Mouse (Mus musculus) midbrain, embryonic 14.5 days (tissue): ENCODE measurements around the gene Pkd1l2. TPM values are rescaled to one million over a fixed set of nuclear protein-coding genes. Genes with fewer than 3 reads are reported as not detected.

Source experiments
- ATAC-seq: fragments of 200-750 bp; cut with Nextera tagmentation; 2 replicates; pipeline ENCODE4 v1.8.0; 2017; ENCODE audit warnings: moderate number of reproducible peaks, moderate library complexity; ENCODE audit not compliant: low FRiP score, low TSS enrichment
- DNase-seq: peaks from one replicate; pipeline ENCODE4 v3.0.0-alpha.2; 2015
- H3K27ac ChIP-seq: fragments of 300-500 bp; sonication (generic); replicated peaks from 2 replicates; pipeline ENCODE4 v1.5.1; 2014; ENCODE audit warnings: mild to moderate bottlenecking, low read depth, low read length, moderate library complexity
- H3K27me3 ChIP-seq: fragments of 300-500 bp; sonication (generic); 2 replicates; pipeline ENCODE4 v1.6.1; 2014; ENCODE audit warnings: low read length, control low read depth, mixed read lengths; ENCODE audit not compliant: control insufficient read depth, insufficient read depth
- H3K36me3 ChIP-seq: fragments of 300-500 bp; sonication (generic); 2 replicates; pipeline ENCODE4 v1.6.1; 2014; ENCODE audit warnings: low read length, control low read depth; ENCODE audit not compliant: control insufficient read depth, insufficient read depth
- H3K4me1 ChIP-seq: fragments of 300-500 bp; sonication (generic); 2 replicates; pipeline ENCODE4 v1.6.1; 2014; ENCODE audit warnings: mild to moderate bottlenecking, antibody characterized with exemption, low read length, control low read depth; ENCODE audit not compliant: control insufficient read depth, insufficient read depth
- H3K4me2 ChIP-seq: fragments of 300-500 bp; sonication (generic); 2 replicates; pipeline ENCODE4 v1.6.1; 2014; ENCODE audit warnings: mild to moderate bottlenecking, low read length, moderate library complexity
- H3K4me3 ChIP-seq: fragments of 300-500 bp; sonication (generic); replicated peaks from 2 replicates; pipeline ENCODE4 v1.5.1; 2014; ENCODE audit warnings: low read depth, low read length
- H3K9ac ChIP-seq: fragments of 300-500 bp; sonication (generic); replicated peaks from 2 replicates; pipeline ENCODE4 v1.6.1; 2014; ENCODE audit warnings: mild to moderate bottlenecking, low read length, moderate library complexity
- H3K9me3 ChIP-seq: fragments of 300-500 bp; sonication (generic); 2 replicates; pipeline ENCODE4 v1.6.1; 2016; ENCODE audit warnings: low read length, control low read depth, mixed read lengths; ENCODE audit not compliant: control insufficient read depth
- WGBS: fragments of 180-500 bp; shearing (Covaris S2); extraction: QIAGEN DNeasy Blood & Tissue Kit; methylation state at CpG from one replicate; pipeline ENCODE4 v1.1.7; 2014; 5-methylcytosine and 5-hydroxymethylcytosine counted together
- polyA plus RNA-seq: library from polyadenylated mRNA; unstranded; fragments of >200 nt; fragmentation: Nextera tagmentation; extraction: Ambion mirVana; gene quantifications from 2 replicates; pipeline ENCODE4 v1.2.1, GENCODE M21; 2014

The Pkd1l2 gene
- polyA plus RNA-seq, 1 experiment from 2014 or later: 0.12 TPM

DNA sequence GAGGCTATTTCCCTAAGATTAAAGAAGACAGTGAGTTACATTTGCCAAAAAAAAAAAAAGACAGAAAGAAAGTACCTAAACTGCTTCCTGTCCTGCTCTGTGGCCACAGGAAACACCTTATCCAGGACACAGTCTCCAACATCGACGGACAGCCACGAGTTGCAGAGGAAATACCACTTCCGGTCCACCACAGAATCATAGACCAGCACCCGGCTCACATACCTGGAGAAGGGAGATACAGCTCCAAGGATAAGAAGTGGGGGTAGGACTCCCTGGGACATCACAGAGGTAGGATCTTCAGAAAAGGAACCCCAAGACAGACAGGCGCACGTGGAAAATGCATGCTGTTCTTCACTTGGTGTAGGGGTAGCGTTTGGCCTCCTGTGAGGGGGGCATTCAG is 49.6 kb downstream of the Pkd1l2 start:
- no peaks in the 10 kb centered on the region for H3K27me3 ChIP-seq
- DNase-seq: no peak
- no peaks in the 10 kb centered on the region for H3K4me1 ChIP-seq
- H3K27ac ChIP-seq: no peak overlapping the region
- no peak overlapping the region for H3K4me3 ChIP-seq
- H3K4me2 ChIP-seq: no peak overlapping the region
- H3K9me3 ChIP-seq: no peaks in the 10 kb centered on the region
- 87% methylated on average over 8 of the region's 8 CpGs for WGBS
- no peaks in the 10 kb centered on the region for H3K36me3 ChIP-seq
- H3K9ac ChIP-seq: no peak overlapping the region
- no peak for ATAC-seq

GRCm38 (mm10) chr8:117031476-117031875 is 50.8 kb downstream of the Pkd1l2 start:
- no peak overlapping the region for H3K27ac ChIP-seq

GRCm38 (mm10) chr8:117028686-117029085 is 53.6 kb downstream of the Pkd1l2 start:
- H3K27me3 ChIP-seq: no peaks in the 10 kb centered on the region
- no peaks in the 10 kb centered on the region for H3K4me1 ChIP-seq
- no peak overlapping the region for H3K4me2 ChIP-seq
- H3K4me3 ChIP-seq: no peak overlapping the region
- WGBS: 95% methylated on average over 10 of the region's 10 CpGs
- ATAC-seq: no peak
- DNase-seq: no peak
- H3K27ac ChIP-seq: no peak overlapping the region
- H3K9ac ChIP-seq: no peak overlapping the region
- H3K9me3 ChIP-seq: no peaks in the 10 kb centered on the region
- no peaks in the 10 kb centered on the region for H3K36me3 ChIP-seq

More at GRCm38 (mm10) chr8:117031476-117031875, 50.8 kb downstream of the Pkd1l2 start:
- no peaks in the 10 kb centered on the region for H3K9me3 ChIP-seq
- DNase-seq (no peak), ATAC-seq (no peak)
- H3K4me2 ChIP-seq: no peak overlapping the region
- H3K27me3 ChIP-seq: no peaks in the 10 kb centered on the region
- no peaks in the 10 kb centered on the region for H3K4me1 ChIP-seq
- no peak overlapping the region for H3K9ac ChIP-seq
- H3K4me3 ChIP-seq: no peak overlapping the region
- H3K36me3 ChIP-seq: no peaks in the 10 kb centered on the region
- WGBS: 85% methylated on average over 6 of the region's 6 CpGs

DNA sequence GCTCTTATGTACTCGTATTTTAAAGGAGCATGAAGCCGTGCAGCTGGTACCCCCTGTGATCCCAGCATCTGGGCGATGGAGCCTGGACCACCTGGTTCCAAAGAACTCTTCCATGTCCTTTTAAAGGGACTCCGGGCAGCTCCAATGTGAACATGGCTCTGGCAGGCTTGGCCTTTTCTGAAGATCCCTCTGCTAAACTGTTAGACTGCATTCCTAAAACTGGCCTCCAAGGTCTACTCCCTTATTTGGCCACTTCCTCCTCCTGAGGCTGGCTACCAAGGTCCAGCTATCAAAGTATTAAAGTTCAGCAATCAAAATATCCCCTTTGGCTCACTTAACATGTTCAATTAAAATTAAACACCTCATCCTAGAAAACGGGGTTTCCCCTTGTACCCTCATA is 54.6 kb downstream of the Pkd1l2 start:
- Histone ChIP-seq H3K4me1 (no peaks in the 10 kb centered on the region), H3K27ac (no peak overlapping the region), H3K36me3 (no peaks in the 10 kb centered on the region), H3K4me2 (no peak overlapping the region), H3K4me3 (no peak overlapping the region), H3K27me3 (no peaks in the 10 kb centered on the region), H3K9ac (no peak overlapping the region), H3K9me3 (no peaks in the 10 kb centered on the region)
- ATAC-seq: no peak
- DNase-seq: no peak
- 89% methylated on average over 5 of the region's 5 CpGs for WGBS

GRCm38 (mm10) chr8:117022297-117022993 is 59.8 kb downstream of the Pkd1l2 start:
- 79% methylated on average over 1 of the region's 1 CpGs for WGBS
- no peak for ATAC-seq

GRCm38 (mm10) chr8:117019323-117020275 is 62.6 kb downstream of the Pkd1l2 start:
- Histone ChIP-seq H3K9me3 (no peaks in the 10 kb centered on the region), H3K4me1 (no peaks in the 10 kb centered on the region), H3K36me3 (no peaks in the 10 kb centered on the region), H3K4me2 (no peak overlapping the region), H3K9ac (no peak overlapping the region), H3K27ac (no peak overlapping the region), H3K27me3 (no peaks in the 10 kb centered on the region), H3K4me3 (no peak overlapping the region)
- ATAC-seq (no peak), DNase-seq (peak; percentile 9)
- 85% methylated on average over 18 of the region's 18 CpGs for WGBS

More at GRCm38 (mm10) chr8:117022297-117022993, 59.8 kb downstream of the Pkd1l2 start:
- Histone ChIP-seq H3K27me3 (no peaks in the 10 kb centered on the region), H3K4me2 (no peak overlapping the region), H3K9ac (no peak overlapping the region), H3K36me3 (no peaks in the 10 kb centered on the region), H3K4me3 (no peak overlapping the region), H3K27ac (no peak overlapping the region), H3K9me3 (no peaks in the 10 kb centered on the region), H3K4me1 (no peaks in the 10 kb centered on the region)
- DNase-seq: no peak

DNA sequence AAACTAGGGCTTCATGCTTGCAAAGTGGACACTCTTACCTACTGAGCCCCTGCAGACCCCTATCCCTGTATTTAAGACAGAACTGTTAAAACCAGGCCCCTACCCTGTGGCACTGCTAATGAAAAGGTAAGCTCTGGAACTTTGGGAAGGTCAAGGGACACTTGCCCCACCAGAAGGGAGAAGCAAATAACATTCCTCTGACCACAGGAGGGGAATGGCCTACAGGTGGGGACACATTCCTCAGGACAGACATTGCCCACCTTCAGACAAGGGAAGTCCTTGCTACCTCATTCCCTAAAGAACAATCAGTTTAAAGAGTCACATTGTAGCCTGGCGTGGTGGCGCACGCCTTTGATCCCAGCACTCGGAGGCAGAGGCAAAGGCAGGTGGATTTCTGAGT is 64.4 kb downstream of the Pkd1l2 start:
- 87% methylated on average over 4 of the region's 4 CpGs for WGBS
- H3K36me3 ChIP-seq: no peaks in the 10 kb centered on the region
- no peak overlapping the region for H3K4me3 ChIP-seq
- DNase-seq (no peak), ATAC-seq (no peak)
- H3K9me3 ChIP-seq: no peaks in the 10 kb centered on the region
- no peak overlapping the region for H3K4me2 ChIP-seq
- H3K9ac ChIP-seq: no peak overlapping the region
- H3K4me1 ChIP-seq: no peaks in the 10 kb centered on the region
- no peak overlapping the region for H3K27ac ChIP-seq
- H3K27me3 ChIP-seq: no peaks in the 10 kb centered on the region

DNA sequence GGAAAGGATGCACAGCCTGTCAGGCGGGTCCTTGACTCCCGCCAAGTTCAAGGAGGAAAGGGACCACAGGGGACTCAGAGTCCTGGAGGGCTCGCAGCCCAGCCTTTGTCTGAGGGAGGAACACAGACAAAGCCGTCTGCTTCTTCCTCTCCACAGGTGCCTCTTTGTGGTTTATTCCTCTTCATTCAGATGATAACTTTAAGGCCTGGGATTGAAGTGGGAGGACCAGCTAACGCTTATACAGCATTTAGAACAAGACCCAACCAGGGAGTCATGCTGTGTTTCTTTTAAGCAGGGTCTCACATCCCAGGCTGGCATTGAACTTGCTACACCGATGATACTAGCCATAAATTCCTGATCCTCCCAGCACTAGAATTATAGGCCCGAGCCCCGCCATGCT is 65.2 kb downstream of the Pkd1l2 start:
- ATAC-seq (no peak), DNase-seq (no peak)

More for the DNA sequence above, 65.2 kb downstream of the Pkd1l2 start:
- H3K27ac ChIP-seq: no peak overlapping the region
- H3K27me3 ChIP-seq: no peaks in the 10 kb centered on the region
- no peak overlapping the region for H3K4me3 ChIP-seq
- no peaks in the 10 kb centered on the region for H3K9me3 ChIP-seq
- H3K4me2 ChIP-seq: no peak overlapping the region
- 27% methylated on average over 8 of the region's 8 CpGs for WGBS
- H3K36me3 ChIP-seq: no peaks in the 10 kb centered on the region
- no peak overlapping the region for H3K9ac ChIP-seq
- H3K4me1 ChIP-seq: no peaks in the 10 kb centered on the region
